Mouse (Mus musculus): ENCODE measurements at regions not wholly inside any gene's neighbourhood (a gene's known extent, or its start where the extent isn't known, plus 50 kb on each side); places are given as distances from the start of the nearest gene placed in this dataset.

GRCm38 (mm10) chr2:132472126-132472525 is 86.9 kb upstream of the Prokr2 start:
- Histone ChIP-seq H3K9me3 (ENCODE audit: control insufficient read depth, low read length) (no peaks in the 10 kb centered on the region), H3K36me3 (ENCODE audit: control insufficient read depth, insufficient read depth, low read length) (no peaks in the 10 kb centered on the region), H3K4me1 (ENCODE audit: control insufficient read depth, insufficient read depth, low read length) (no peaks in the 10 kb centered on the region), H3K27ac (replicated peaks; ENCODE audit: low read depth, low read length) (no peak overlapping the region), H3K4me3 (ENCODE audit: low read depth, low read length) (no peak overlapping the region), H3K9ac (ENCODE audit: low read depth, low read length) (no peak overlapping the region), H3K27me3 (replicated peaks; ENCODE audit: control insufficient read depth, insufficient read depth, low read length) (no peaks in the 10 kb centered on the region), H3K4me2 (ENCODE audit: low read depth, low read length) (no peak overlapping the region)
- no peak for DNase-seq (ENCODE audit: low spot score)
- ATAC-seq (ENCODE audit: low read depth), result no peak
- 28% methylated on average over 2 of the region's 2 CpGs for WGBS

GRCm38 (mm10) chr2:132468957-132469642 is 83.9 kb upstream of the Prokr2 start:
- H3K27ac ChIP-seq (replicated peaks; ENCODE audit: low read depth, low read length), result no peak overlapping the region
- WGBS, result 77% methylated on average over 9 of the region's 9 CpGs
- DNase-seq (ENCODE audit: low spot score) (no peak), ATAC-seq (ENCODE audit: low read depth) (no peak)
- no peak overlapping the region for H3K9ac ChIP-seq (ENCODE audit: low read depth, low read length)
- H3K4me1 ChIP-seq (ENCODE audit: control insufficient read depth, insufficient read depth, low read length), result no peaks in the 10 kb centered on the region
- H3K4me2 ChIP-seq (ENCODE audit: low read depth, low read length), result no peak overlapping the region
- H3K4me3 ChIP-seq (ENCODE audit: low read depth, low read length), result no peak overlapping the region
- no peaks in the 10 kb centered on the region for H3K27me3 ChIP-seq (replicated peaks; ENCODE audit: control insufficient read depth, insufficient read depth, low read length)
- no peaks in the 10 kb centered on the region for H3K9me3 ChIP-seq (ENCODE audit: control insufficient read depth, low read length)
- no peaks in the 10 kb centered on the region for H3K36me3 ChIP-seq (ENCODE audit: control insufficient read depth, insufficient read depth, low read length)

GRCm38 (mm10) chr2:132455029-132455428 is 69.8 kb upstream of the Prokr2 start:
- no peak overlapping the region for H3K27ac ChIP-seq (replicated peaks; ENCODE audit: low read depth, low read length)
- 95% methylated on average over 1 of the region's 1 CpGs for WGBS
- no peak overlapping the region for H3K4me3 ChIP-seq (ENCODE audit: low read depth, low read length)
- no peaks in the 10 kb centered on the region for H3K36me3 ChIP-seq (ENCODE audit: control insufficient read depth, insufficient read depth, low read length)
- DNase-seq (ENCODE audit: low spot score) (no peak), ATAC-seq (ENCODE audit: low read depth) (no peak)
- no peaks in the 10 kb centered on the region for H3K9me3 ChIP-seq (ENCODE audit: control insufficient read depth, low read length)
- H3K4me1 ChIP-seq (ENCODE audit: control insufficient read depth, insufficient read depth, low read length), result no peaks in the 10 kb centered on the region
- no peaks in the 10 kb centered on the region for H3K27me3 ChIP-seq (replicated peaks; ENCODE audit: control insufficient read depth, insufficient read depth, low read length)
- no peak overlapping the region for H3K4me2 ChIP-seq (ENCODE audit: low read depth, low read length)
- H3K9ac ChIP-seq (ENCODE audit: low read depth, low read length), result no peak overlapping the region

GRCm38 (mm10) chr2:132449347-132449746 is 64.1 kb upstream of the Prokr2 start:
- 69% methylated on average over 4 of the region's 4 CpGs for WGBS
- Histone ChIP-seq H3K4me2 (ENCODE audit: low read depth, low read length) (no peak overlapping the region), H3K27me3 (replicated peaks; ENCODE audit: control insufficient read depth, insufficient read depth, low read length) (no peaks in the 10 kb centered on the region), H3K27ac (replicated peaks; ENCODE audit: low read depth, low read length) (no peak overlapping the region), H3K4me1 (ENCODE audit: control insufficient read depth, insufficient read depth, low read length) (peaks cover 7% of the 10 kb centered on the region), H3K4me3 (ENCODE audit: low read depth, low read length) (no peak overlapping the region), H3K36me3 (ENCODE audit: control insufficient read depth, insufficient read depth, low read length) (no peaks in the 10 kb centered on the region), H3K9ac (ENCODE audit: low read depth, low read length) (no peak overlapping the region), H3K9me3 (ENCODE audit: control insufficient read depth, low read length) (no peaks in the 10 kb centered on the region)
- DNase-seq (ENCODE audit: low spot score) (no peak), ATAC-seq (ENCODE audit: low read depth) (no peak)

- H3K4me3 ChIP-seq (ENCODE audit: low read depth, low read length), result no peak overlapping the region
- peaks cover 8% of the 10 kb centered on the region for H3K4me1 ChIP-seq (ENCODE audit: control insufficient read depth, insufficient read depth, low read length)
- H3K4me2 ChIP-seq (ENCODE audit: low read depth, low read length), result no peak overlapping the region
- WGBS, result 58% methylated on average over 3 of the region's 3 CpGs
- H3K9ac ChIP-seq (ENCODE audit: low read depth, low read length), result no peak overlapping the region
- H3K27me3 ChIP-seq (replicated peaks; ENCODE audit: control insufficient read depth, insufficient read depth, low read length), result no peaks in the 10 kb centered on the region
- ATAC-seq (ENCODE audit: low read depth) (no peak), DNase-seq (ENCODE audit: low spot score) (no peak)
- no peaks in the 10 kb centered on the region for H3K9me3 ChIP-seq (ENCODE audit: control insufficient read depth, low read length)
- H3K36me3 ChIP-seq (ENCODE audit: control insufficient read depth, insufficient read depth, low read length), result no peaks in the 10 kb centered on the region
- H3K27ac ChIP-seq (replicated peaks; ENCODE audit: low read depth, low read length), result no peak overlapping the region
Observed at GRCm38 (mm10) chr2:132447826-132448225, 62.6 kb upstream of the Prokr2 start.

- no peaks in the 10 kb centered on the region for H3K27me3 ChIP-seq (replicated peaks; ENCODE audit: control insufficient read depth, insufficient read depth, low read length)
- no peak overlapping the region for H3K9ac ChIP-seq (ENCODE audit: low read depth, low read length)
- H3K36me3 ChIP-seq (ENCODE audit: control insufficient read depth, insufficient read depth, low read length), result no peaks in the 10 kb centered on the region
- H3K4me2 ChIP-seq (ENCODE audit: low read depth, low read length), result no peak overlapping the region
- ATAC-seq (ENCODE audit: low read depth), result no peak
- H3K27ac ChIP-seq (replicated peaks; ENCODE audit: low read depth, low read length), result no peak overlapping the region
- peaks cover 8% of the 10 kb centered on the region for H3K4me1 ChIP-seq (ENCODE audit: control insufficient read depth, insufficient read depth, low read length)
- DNase-seq (ENCODE audit: low spot score), result no peak
- WGBS, result 40% methylated on average over 3 of the region's 3 CpGs
- H3K4me3 ChIP-seq (ENCODE audit: low read depth, low read length), result no peak overlapping the region
- H3K9me3 ChIP-seq (ENCODE audit: control insufficient read depth, low read length), result no peaks in the 10 kb centered on the region
Observed at GRCm38 (mm10) chr2:132446019-132446418, 60.8 kb upstream of the Prokr2 start.

- Histone ChIP-seq H3K4me3 (ENCODE audit: low read depth, low read length) (no peak overlapping the region), H3K4me2 (ENCODE audit: low read depth, low read length) (no peak overlapping the region), H3K27ac (replicated peaks; ENCODE audit: low read depth, low read length) (no peak overlapping the region), H3K9ac (ENCODE audit: low read depth, low read length) (no peak overlapping the region), H3K36me3 (ENCODE audit: control insufficient read depth, insufficient read depth, low read length) (no peaks in the 10 kb centered on the region), H3K9me3 (ENCODE audit: control insufficient read depth, low read length) (no peaks in the 10 kb centered on the region), H3K27me3 (replicated peaks; ENCODE audit: control insufficient read depth, insufficient read depth, low read length) (no peaks in the 10 kb centered on the region), H3K4me1 (ENCODE audit: control insufficient read depth, insufficient read depth, low read length) (peaks cover 8% of the 10 kb centered on the region)
- DNase-seq (ENCODE audit: low spot score) (peak; percentile 50), ATAC-seq (ENCODE audit: low read depth) (no peak; the same call in 1 of the 2 replicates)
- 30% methylated on average over 11 of the region's 11 CpGs for WGBS
Observed at GRCm38 (mm10) chr2:132444442-132445161, 59.4 kb upstream of the Prokr2 start.
